Mouse (Mus musculus): Measurements from ENCODE around the gene Zdhhc16.

DNA sequence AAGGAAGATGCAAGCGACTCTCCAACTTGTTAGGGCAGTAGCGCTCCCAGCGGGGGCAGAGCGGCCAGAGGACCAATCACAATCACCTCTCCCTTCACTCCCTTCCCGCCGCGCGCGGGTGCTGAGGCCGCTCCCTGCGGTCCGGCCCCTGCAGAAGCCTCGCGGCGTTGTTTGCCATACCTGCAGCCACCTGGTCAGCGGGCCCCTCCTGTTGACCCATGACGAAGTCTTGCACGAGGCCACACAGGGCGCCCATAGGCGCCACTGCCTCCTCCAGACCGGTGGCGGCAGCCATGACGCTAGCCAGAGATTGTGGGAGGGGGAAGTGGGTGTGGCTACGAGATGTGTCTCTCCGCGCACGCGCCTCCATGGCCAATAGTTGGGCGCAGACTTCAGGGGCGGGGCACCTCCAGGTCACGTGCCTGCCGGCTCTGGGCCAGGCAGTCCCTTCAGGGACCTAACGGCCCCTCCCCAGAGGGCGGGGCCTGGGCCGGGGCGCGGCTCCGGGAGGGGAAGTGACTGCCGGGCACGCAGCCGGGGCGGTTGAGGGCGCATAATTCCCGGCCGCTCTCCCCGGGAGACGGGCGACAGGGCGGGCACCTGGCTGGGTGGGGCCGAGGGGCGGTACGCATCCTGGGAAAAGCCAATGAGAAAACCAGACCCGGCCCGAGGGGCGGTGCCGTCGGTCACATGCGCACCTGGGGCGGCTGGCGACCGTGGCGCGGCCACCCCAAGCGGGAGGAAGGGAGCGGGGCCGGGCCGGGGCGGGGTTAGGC lies 47.7 kb downstream of the Zdhhc16 start, which contains the start of gene Mms19:
- TF ChIP-seq POLR2A (IDR thresholded peaks at IDR 0.05; ENCODE audit: extremely low read depth, insufficient read depth, low read length) (peak; percentile 73; the same call in 1 of the 2 replicates), CTCF (IDR thresholded peaks at IDR 0.05; ENCODE audit: extremely low read depth, insufficient read depth, low read length) (no peak)
